Mouse (Mus musculus) ES-Bruce4 (cell line): ENCODE data around the gene Armc8.

Experiments
- CTCF ChIP-seq: IDR thresholded peaks from one replicate; pipeline ENCODE4 v1.8.1; 2011; ENCODE audit warnings: low read depth, low read length
- EP300 ChIP-seq: IDR thresholded peaks from 2 replicates; pipeline ENCODE4 v1.6.1; 2011; ENCODE audit warnings: low read depth, low read length; ENCODE audit not compliant: insufficient read depth

DNA sequence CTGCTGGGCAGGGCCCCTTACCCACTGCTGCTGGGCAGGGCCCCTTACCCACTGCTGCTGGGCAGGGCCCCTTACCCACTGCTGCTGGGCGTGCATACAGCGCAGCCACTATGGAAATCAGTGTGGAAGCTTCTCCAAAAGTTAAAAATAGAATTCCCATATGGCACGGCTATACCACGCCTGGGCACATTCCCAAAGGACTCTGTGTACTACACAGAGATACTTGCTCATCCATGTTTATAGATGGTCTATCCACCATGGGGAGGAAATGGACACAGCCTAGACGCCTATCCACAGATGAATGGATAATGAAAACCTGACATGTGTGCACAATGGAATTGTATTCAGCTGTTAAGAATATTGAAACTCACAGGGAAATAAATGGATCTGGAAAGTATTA is 127.8 kb downstream of the Armc8 start:
- no peak for TF ChIP-seq CTCF
- no peak for TF ChIP-seq EP300
